Mouse (Mus musculus) heart, adult 8-10 months (tissue): ENCODE data around the gene Hist4h4. TPM values are rescaled to one million over a fixed set of nuclear protein-coding genes. Genes with fewer than 3 reads are reported as not detected.

Experiments
- DNase-seq: peaks from one replicate; pipeline ENCODE4 v3.0.0; 2022; ENCODE audit warnings: low spot score
- total RNA-seq, 4 experiments: library from RNA; stranded (reverse); gene quantifications; 2 replicates each; pipeline ENCODE4 v1.2.4; 2022

Gene Hist4h4
- total RNA-seq: 1 to 10 TPM; 5.9 to 8.4 (median 6.9) TPM

DNA sequence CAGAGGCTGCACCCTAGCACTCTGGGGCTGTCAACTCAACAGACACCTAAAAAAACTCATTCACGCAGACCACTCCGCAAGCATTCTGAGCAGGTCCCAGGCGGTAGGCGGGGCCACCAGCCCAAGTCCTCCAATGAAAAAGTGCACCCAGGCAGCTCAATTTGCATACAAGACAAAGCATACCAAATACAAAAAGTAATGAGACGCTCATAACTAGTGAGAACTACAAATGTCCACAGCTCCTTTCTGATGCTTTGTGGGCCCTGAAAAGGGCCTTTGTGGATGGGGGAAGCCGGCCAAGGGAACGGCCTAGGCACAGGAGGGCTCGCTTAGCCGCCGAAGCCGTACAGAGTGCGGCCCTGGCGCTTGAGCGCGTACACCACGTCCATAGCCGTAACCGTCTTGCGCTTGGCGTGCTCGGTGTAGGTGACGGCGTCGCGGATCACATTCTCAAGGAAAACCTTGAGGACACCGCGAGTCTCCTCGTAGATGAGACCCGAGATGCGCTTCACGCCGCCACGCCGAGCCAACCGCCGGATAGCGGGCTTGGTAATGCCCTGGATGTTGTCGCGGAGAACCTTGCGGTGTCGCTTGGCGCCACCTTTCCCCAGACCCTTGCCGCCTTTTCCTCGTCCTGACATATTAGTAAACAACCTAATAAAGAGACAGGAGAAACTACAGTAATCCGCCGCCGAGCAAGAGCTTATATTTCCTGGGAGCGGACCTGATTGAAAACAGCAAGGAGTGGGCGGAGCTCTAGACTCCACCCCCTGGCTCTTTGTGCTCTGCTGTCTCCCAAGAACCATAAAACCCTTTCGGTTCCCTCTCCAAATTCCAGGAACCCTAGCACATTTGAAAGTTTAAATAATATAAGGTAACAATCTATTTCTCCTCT is at the start of gene Hist4h4:
TSS of gene Hist4h4 (minus strand) at position 677 of the 895 bp plus-strand sequence.
- peak; percentile 98 for DNase-seq

DNA sequence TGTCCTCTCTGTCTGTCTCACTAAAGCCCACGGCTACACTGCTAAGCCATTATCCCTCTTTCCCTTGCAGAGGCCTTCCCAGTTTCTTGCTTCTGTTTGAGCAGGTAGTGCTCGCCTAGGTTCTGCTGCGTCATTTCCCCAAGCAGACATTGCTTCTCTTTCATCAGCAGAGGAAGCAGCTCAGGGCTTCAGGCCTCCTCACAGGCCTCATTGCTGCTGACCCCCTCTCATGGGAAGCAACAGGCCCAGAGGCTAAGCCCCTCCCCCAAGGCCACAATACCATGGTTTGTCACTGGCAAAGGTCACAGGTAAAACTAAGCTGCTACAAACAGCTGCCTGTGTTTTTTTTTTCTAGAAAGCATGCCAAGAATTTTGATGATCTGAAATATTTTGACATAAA is 48.5 kb upstream of the Hist4h4 start:
- no peak for DNase-seq

DNA sequence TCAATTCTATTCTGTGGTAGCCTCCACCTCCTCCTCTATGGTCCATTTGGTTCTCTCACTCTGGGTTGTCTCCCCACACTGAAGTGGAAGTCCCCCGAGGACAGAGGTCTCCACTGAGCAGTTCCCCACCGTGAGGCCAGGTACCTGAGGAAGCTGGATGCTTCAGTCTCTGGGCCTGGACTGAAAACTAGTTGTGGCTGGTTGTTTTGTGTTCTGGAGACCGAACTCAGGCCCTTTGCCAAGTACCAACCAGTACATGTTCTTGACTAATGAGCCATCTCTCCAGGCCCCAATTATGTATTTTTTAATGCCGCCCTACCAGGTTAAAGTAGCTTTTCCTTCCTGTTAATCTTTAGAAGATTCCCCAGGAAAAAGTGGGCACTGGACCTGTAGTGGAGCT is 48.1 kb upstream of the Hist4h4 start:
- DNase-seq: no peak

DNA sequence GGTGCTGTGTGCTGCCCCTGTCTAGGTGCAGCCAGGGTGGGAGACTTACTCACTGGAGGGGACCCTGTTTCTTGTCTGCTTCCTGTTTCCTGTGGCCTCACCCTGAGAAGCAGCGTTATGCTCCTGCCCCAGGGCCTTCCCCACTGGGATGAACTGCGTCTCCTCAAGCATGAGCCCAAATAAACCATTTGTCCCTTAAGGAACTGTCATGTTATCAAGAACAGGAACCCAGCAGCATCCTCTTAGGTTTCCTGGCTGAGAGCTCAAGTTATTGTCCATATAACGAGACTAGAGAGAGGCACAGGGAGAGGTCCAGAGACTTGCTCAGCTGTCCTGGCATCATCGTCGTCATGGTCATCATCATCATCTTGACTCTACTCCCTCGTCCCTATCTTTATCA is 46.1 kb upstream of the Hist4h4 start:
- no peak for DNase-seq

DNA sequence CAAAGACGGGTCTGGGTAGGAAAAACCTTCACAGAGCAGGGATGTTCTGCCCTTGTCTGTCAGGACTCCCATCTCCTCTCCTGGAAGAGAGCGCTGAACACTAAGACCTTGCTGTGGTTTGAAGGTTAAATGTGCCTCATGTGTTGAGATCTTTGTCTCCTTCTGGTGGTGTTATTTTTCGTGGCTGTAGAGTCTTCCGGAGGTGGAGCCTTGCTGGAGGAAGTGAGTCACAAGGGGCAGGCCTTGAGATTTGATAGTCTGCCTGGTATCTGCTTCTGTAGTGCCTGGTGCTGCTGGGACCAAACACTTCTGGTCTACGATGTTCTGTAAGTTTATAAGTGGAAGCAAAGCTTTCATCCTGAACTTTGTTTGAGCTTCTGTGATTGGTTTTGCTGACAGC is 44.8 kb upstream of the Hist4h4 start:
- no peak for DNase-seq

DNA sequence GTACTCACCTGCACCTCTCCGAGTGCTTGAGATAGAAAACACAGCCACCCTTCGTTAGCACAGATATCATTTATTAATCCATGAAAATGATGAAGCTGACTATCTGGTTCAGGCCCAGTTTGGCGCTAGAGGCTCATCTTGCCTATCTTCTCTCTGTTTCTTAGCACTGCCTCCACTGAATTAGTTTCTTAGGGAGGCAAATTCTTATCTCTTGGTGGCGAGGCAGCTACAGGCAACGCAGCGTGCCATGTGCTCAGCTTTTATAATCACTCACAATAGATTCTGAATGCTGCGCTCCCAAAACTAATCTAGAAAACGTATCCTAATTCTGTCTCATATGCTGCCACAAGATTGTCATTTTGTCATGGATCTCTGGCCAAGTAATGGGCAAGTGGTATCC is 44.2 kb upstream of the Hist4h4 start:
- no peak for DNase-seq

DNA sequence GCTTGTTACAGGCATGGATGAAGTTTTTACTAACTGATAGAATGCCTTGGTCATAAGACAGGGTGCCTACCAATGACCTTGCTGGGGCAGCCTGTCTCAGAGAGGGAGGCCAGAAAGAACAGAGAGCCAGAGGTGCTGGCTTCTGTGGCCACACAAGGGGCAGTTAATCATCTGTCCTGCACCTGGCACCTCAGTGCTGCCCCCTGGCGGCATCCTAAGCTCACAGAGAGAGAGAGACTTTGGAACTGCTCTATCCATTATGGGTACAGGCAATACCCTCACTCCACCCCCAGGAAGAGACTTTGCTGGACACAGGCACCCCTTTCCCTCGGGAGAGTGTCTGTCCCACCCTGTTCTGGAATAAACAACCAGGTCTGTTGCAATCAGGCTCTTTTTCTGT is 43.6 kb upstream of the Hist4h4 start:
- DNase-seq: no peak

DNA sequence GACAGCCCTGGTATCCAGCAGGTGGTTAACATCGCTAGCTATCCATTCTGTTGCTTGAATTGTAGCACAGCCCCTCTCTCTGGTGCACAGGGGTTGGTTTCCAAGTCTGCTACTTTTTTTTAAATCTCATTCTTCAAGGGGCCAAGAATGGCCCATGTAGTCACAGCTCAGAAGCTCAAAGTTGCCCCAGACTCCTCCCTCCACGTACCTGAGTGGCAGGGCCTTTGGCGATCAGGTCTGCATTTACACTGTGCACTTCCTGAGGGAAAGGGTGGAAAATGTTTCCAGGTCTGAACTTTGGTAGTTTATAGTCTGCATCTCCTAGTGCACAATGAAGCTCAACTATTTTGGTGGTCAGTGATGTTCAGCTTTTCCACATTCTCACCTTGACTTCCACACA is 43.1 kb upstream of the Hist4h4 start:
- DNase-seq: no peak

DNA sequence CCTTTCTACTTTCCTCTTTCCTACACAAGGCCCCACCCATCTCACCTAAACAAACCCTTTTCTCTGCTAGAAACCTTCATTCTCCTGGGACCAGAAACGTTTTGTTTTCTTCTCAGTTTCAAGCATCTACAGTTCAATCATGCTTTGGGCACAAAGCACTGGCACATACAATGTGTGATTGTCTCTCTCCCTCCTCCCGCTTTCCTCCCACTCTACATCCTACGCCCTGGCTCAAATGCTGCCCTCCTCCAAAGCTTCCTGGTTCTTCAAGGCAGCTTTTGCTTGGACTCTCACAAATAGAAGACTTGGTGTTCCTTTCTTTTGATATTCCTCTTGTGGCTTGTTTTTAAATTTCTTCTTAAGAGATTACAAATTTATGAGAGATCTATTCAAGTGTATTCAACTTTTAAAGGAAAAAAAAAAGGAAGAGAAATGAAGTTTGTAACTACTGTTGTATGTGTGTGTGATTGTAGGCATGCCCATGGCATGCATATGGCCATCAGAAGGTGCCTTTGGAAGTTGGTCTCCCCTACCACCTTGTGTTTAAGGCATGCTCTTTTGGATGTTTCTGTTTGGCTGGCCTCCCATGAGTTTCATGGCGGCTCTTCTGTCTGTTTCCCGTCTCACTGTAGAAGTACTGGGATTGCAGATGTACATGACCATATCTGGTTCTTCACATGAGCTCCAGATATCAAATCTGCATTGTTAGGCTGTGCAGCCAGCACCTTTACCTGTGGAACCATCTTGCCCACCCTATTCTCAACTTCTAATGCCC is 41.7 kb upstream of the Hist4h4 start:
- DNase-seq: no peak

DNA sequence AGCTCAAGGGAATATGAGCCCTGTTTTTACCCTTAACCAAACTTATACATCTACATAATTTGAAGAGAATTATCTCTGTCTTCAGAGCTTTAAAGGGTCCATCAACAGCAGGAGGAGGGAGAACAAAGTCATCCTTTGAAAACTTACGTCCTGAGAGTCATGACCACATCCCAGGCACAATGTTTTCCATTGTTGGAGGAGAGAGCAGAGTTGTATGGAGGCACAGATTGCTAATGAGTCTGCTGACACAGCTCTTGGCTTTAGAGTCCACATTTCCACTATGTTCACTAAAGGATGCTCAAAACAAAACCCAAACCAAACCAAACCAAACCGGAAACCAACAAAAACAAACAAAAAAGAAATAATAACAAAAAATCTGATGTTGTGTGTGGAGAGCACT is 40.7 kb upstream of the Hist4h4 start:
- no peak for DNase-seq

DNA sequence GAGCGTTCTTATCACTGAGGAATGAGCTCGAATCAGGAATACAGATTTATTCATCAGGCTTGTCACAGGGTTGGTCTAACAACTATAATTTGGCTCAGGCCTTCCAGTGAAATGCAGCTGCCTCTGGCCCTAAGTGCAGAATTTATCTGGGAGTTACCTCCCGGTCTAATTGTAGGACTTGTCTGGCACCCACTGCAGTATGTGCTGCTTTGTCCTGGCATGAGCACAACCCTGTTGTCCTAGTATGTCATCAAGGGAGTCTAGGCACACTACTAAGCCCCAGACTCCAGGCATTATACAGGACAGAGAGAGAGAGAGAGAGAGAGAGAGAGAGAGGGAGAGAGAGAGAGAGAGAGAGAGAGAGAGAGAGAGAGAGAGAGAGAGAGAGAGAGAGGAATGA is 33.1 kb upstream of the Hist4h4 start:
- DNase-seq: no peak

DNA sequence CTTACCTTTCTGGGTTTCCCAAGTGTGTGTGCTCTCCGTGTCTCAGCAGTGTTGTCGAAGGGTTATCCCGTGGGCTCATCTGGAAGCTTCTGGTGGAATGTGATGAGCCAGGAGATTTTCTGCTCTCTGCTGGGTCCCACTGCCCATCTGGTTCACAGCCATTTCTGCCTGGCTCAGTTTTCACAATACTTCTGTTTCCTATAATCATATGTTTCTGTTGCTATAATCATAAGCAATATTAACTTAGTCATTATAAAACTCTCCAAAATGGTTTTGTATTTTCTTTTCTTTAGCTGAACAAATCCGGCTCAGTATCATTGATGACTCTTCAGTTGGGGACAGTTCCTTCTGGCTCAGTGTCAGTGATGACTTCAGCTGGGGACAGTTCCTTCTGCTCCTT is 31.1 kb upstream of the Hist4h4 start, which contains the start of gene Smco3:
TSS of gene Smco3 (minus strand) at position 101 of the 400 bp plus-strand sequence.
- no peak for DNase-seq

DNA sequence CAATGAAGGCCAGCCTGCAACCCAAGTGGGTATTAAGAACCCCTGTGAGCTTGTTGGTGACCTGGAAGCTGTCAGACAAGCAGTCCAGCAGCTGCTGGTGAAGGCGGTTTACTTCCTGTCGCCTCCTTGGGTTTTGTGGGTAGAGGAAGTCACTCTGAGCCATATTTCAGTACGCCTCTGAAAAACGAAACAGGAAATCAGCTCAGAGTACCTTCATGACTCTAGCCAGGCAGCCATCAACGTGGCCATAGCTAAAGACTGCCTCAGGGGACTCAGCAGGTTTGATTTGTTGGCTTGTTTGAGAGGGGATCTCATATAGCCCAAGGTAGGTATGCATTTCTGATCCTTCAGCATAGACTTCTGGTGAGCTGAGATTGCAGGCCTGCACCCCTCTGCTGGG is 27.5 kb upstream of the Hist4h4 start:
- DNase-seq: no peak

DNA sequence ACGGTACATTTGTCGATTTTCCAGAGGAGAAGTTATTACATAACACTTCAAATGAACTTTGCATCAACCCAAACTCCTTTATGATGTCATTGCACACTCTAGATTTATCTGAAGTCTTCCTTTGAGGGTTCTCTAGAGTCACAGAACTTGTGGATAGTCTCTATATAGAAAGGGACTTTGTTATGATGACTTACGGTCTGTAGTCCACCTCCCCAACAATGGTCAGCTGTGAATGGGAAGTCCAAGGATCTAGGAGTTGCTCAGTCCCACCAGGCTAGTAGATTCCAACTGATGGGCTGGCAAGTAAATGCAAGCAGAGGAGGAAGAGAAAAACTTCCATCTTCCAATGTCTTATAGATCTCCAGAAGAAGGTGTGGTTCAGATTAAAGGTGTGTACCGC is 24.5 kb upstream of the Hist4h4 start:
- no peak for DNase-seq

DNA sequence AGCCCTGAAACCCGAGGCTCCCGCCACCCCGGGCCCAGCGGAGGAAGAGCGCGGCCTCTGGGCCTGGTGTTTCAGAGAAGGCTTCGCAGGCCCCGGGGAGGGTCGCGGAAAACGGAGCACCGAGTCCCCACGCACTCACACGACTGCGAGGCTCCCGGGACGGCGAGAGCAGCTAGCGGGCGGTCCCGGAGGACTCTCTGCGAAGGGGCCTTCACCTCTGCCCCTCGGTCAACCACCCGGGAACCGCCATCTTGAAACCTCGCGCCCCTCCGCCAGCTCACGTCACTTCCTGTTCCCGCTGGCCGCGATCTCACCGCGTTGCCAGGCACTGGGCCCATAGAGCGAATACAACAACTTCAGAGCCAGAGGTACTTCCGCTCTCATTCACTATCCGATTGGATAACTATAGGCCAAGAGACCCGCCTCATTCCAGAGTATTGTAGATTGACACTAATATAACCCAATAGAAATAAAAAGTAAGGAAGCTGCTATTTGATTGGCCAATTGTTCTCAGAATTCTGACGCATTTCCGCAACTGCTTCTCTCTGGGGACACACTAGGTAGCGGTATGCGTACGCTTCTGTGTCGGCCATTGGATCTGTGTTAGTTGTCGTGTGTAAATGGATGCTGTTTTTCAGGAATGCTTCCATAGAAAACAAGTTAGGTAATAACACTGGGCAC is 23.8 kb upstream of the Hist4h4 start, which contains the start of gene Wbp11:
TSS of gene Wbp11 (minus strand) at position 353 of the 681 bp plus-strand sequence.
- peak; percentile 99 for DNase-seq

DNA sequence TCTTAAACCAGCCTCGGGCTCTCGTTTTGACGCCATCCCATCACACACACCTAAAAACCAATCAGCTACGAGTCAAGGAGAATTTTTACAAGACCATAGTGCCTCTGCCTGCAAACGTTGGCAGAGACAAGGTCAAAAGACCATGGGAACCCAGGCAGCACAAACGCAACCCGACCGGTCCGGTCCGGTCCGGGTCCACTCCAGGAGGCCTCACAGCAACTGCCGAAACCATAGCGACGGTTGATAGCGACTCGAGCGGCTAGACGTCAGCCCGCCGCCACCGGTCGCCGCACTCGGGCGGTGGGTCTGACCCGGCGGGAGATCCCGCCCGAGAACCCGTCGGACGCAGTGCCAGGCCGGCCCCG is 23.3 kb upstream of the Hist4h4 start, which contains the start of gene BC049715:
TSS of gene BC049715 (plus strand) at position 111 of the 365 bp plus-strand sequence.
- DNase-seq: no peak

DNA sequence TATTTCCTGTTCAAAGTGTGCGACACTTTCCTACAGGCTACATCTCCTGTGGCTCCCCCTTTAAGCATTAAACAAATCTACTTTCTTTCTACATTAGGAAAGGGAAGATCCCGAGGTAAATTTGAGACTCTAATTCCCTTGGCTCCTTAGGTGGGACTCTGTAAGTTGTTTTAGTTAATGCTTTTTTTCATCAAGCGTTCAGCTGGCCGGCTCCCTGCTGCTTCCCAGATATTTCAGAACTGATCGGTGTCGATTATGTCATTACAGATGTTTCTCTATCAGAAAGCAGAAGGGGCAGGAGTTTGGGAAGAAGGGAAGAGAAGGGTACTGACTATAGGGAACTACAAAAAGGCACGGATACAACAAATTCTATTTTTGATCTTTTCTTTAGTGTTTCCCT is 22.9 kb upstream of the Hist4h4 start:
- DNase-seq: no peak

DNA sequence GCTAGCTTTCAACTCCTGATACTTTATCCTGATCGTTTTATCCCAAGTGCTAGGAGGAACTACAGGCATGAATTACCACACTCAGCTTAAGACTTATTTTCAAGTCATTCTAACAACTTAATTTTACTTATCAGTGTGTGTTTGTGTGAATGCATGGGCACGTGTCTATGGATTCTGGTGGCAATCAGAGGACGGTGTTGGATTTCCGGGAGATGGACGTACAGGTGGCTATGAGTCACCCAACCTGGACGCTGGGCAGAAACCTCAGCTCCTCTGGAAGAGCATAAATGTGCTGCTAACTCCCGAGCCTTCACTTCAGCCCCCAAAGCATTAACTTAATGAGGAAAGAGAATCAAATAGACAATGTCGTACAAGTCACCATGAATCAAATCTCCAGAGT is 20.8 kb upstream of the Hist4h4 start:
- DNase-seq: no peak

DNA sequence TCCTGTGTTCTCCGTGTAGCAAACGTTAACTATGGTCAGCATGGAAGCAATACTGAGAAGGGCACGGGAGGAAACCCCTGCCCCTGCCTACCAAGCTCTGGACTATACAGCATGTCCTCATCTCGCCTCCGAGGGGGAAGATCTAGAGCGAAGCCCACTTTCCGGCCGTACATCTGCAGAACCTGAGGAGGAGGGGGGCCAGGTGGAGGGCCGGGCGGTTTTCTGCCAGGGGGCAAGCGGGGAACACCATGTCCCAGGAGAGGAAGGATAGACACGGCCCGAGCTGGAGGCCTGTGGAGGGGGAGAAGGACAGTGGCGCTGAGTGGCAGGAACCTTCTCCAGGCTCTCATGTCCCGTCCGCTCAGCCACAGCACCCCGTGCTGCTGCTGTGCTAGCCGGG is 16.9 kb upstream of the Hist4h4 start:
- DNase-seq: no peak

DNA sequence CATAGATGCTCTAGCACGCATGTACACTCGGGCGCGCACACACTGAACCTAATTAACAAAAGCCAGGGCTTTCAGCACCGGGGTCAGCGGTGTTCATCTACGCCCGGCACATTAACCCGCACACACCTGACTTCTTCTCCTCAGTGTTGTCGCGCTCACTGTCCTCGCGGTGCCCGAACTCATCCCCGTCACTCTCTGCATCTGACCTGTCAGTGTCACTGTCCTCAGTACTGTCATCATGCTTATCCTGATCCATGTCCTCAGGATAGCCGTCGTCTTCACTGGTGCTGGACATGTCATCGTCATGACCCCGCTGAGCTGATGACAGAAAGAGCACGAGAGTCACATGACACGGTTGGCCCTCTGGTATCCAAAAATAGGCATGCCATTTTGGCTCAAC is 16.2 kb upstream of the Hist4h4 start:
- no peak for DNase-seq

DNA sequence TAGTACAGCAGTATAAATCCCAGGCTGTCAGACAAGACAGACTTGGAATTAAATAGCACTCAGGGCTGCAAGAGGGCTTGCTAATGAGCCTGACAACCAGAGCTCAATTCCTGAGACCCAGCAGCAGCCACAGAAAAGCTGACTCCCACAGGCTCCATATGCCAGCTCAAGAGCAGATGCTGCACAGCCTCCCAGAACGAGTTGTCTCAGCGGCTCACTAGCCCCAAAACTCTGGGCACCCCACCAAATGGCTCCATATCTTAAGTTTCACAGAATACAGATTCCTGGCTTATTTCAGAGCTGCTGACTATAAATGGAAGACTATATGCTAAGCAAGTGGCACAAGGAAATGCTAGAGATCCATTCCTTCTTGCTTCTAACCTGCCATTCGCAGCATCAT is 13.3 kb upstream of the Hist4h4 start:
- no peak for DNase-seq

DNA sequence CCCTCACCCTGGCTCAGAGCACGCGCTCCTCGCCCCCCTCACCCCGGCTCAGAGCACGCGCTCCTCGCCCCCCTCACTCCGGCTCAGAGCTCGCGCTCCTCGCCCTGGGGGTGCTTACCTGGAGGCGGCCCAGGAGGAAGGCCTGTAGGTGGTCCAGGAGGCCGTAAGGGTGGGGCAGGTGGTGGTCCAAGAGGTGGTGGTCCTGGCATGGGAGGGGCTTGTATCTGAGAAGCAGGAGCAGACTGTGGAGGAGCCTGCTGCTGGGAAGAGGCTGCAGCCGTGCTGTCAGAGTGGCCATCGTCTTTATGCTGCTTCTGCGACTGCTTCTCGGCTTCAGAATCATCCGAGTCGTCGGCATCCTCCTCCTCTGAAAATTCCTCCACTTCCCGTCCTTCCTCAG is 12.6 kb upstream of the Hist4h4 start:
- no peak for DNase-seq
